Mouse (Mus musculus) stomach, postnatal 0 days (tissue): ENCODE data around the gene Fahd1. TPM values are rescaled to one million over a fixed set of nuclear protein-coding genes. Genes with fewer than 3 reads are reported as not detected.

Source experiments
- ATAC-seq: fragments of 200-750 bp; cut with Nextera tagmentation; 2 replicates; pipeline ENCODE4 v1.8.0; 2017; ENCODE audit not compliant: low FRiP score, low TSS enrichment
- DNase-seq: peaks from one replicate; pipeline ENCODE4 v3.0.0-alpha.2; 2016; ENCODE audit warnings: low spot score
- H3K27ac ChIP-seq: fragments of 300-500 bp; sonication (generic); replicated peaks from 2 replicates; pipeline ENCODE4 v1.5.1; 2014; ENCODE audit warnings: mild to moderate bottlenecking, control low read depth
- H3K27me3 ChIP-seq: fragments of 300-500 bp; sonication (generic); 2 replicates; pipeline ENCODE4 v1.6.1; 2014; ENCODE audit warnings: low read length; ENCODE audit not compliant: control insufficient read depth, insufficient read depth
- H3K36me3 ChIP-seq: fragments of 300-500 bp; sonication (generic); 2 replicates; pipeline ENCODE4 v1.6.1; 2014; ENCODE audit warnings: low read length, mixed read lengths; ENCODE audit not compliant: control insufficient read depth, insufficient read depth
- H3K4me1 ChIP-seq: fragments of 300-500 bp; sonication (generic); replicated peaks from 2 replicates; pipeline ENCODE4 v1.6.1; 2014; ENCODE audit warnings: antibody characterized with exemption; ENCODE audit not compliant: control insufficient read depth, insufficient read depth
- H3K4me2 ChIP-seq: fragments of 300-500 bp; sonication (generic); replicated peaks from 2 replicates; pipeline ENCODE4 v1.6.1; 2014; ENCODE audit warnings: low read depth, mild to moderate bottlenecking, control low read depth, moderate library complexity
- H3K4me3 ChIP-seq: fragments of 300-500 bp; sonication (generic); 2 replicates; pipeline ENCODE4 v1.5.1; 2014; ENCODE audit warnings: low read depth, low read length, control low read depth
- H3K9ac ChIP-seq: fragments of 300-500 bp; sonication (generic); 2 replicates; pipeline ENCODE4 v1.6.1; 2014; ENCODE audit warnings: mild to moderate bottlenecking, low read length, control low read depth, mixed read lengths
- H3K9me3 ChIP-seq: fragments of 300-500 bp; sonication (generic); 2 replicates; pipeline ENCODE4 v1.6.1; 2016; ENCODE audit warnings: low read length; ENCODE audit not compliant: control insufficient read depth
- CTCF ChIP-seq: IDR thresholded peaks from 2 replicates; pipeline ENCODE4 v1.5.1; 2016; ENCODE audit warnings: antibody characterized with exemption, low read depth, mild to moderate bottlenecking, moderate library complexity
- EP300 ChIP-seq: optimal IDR thresholded peaks from 2 replicates; pipeline ENCODE3; 2016; ENCODE audit warnings: antibody characterized with exemption
- WGBS: fragments of 180-500 bp; shearing (Covaris S2); extraction: QIAGEN DNeasy Blood & Tissue Kit; methylation state at CpG from one replicate; pipeline ENCODE4 v1.1.7; 2014; 5-methylcytosine and 5-hydroxymethylcytosine counted together
- polyA plus RNA-seq: library from polyadenylated mRNA; unstranded; fragments of >200 nt; fragmentation: Nextera tagmentation; extraction: Ambion mirVana; gene quantifications from 2 replicates; pipeline ENCODE4 v1.2.1, GENCODE M21; 2015

Fahd1 gene
- polyA plus RNA-seq, 1 experiment from 2014 or later = 24.1 TPM

GRCm38 (mm10) chr17:24878117-24878397 lies 27.9 kb upstream of the Fahd1 start:
- Histone ChIP-seq H3K4me1 (no peaks in the 10 kb centered on the region), H3K4me2 (peak overlapping the region; percentile 27; the same call in 1 of the 2 replicates), H3K9me3 (no peaks in the 10 kb centered on the region), H3K9ac (peak overlapping the region; percentile 53), H3K36me3 (peaks cover 4% of the 10 kb centered on the region; the same call in 1 of the 2 replicates), H3K4me3 (0 out of 2 replicates have a peak overlapping the region, but pooled peaks have one; percentile 2), H3K27me3 (no peaks in the 10 kb centered on the region), H3K27ac (peak overlapping the region; percentile 76)
- ATAC-seq (peak; percentile 74), DNase-seq (peak; percentile 80)
- 14% methylated on average over 5 of the region's 5 CpGs for WGBS
- TF ChIP-seq EP300 (no peak), CTCF (no peak)

- TF ChIP-seq CTCF = no peak
- no peak for TF ChIP-seq EP300
- DNase-seq = peak; percentile 46
- 30% methylated on average over 10 of the region's 10 CpGs for WGBS
- Histone ChIP-seq H3K4me3 (no peak overlapping the region), H3K27me3 (no peaks in the 10 kb centered on the region), H3K27ac (peak overlapping the region; percentile 76), H3K36me3 (no peaks in the 10 kb centered on the region), H3K4me1 (no peaks in the 10 kb centered on the region), H3K4me2 (peak overlapping the region; percentile 27; the same call in 1 of the 2 replicates), H3K9ac (peak overlapping the region; percentile 53), H3K9me3 (no peaks in the 10 kb centered on the region)
- peak; percentile 33 for ATAC-seq
Observed at GRCm38 (mm10) chr17:24877336-24878116, 27.4 kb upstream of the Fahd1 start.

- Histone ChIP-seq H3K4me1 (no peaks in the 10 kb centered on the region), H3K9ac (no peak overlapping the region), H3K27ac (no peak overlapping the region), H3K9me3 (no peaks in the 10 kb centered on the region), H3K27me3 (no peaks in the 10 kb centered on the region), H3K36me3 (no peaks in the 10 kb centered on the region), H3K4me3 (no peak overlapping the region), H3K4me2 (no peak overlapping the region)
- ATAC-seq (no peak), DNase-seq (no peak)
- TF ChIP-seq EP300 = no peak
- no peak for TF ChIP-seq CTCF
- 86% methylated on average over 8 of the region's 8 CpGs for WGBS
Observed at GRCm38 (mm10) chr17:24874989-24875388, 24.8 kb upstream of the Fahd1 start.

GRCm38 (mm10) chr17:24874405-24874745 lies 24.2 kb upstream of the Fahd1 start:
- DNase-seq (no peak), ATAC-seq (no peak)
- H3K36me3 ChIP-seq = no peaks in the 10 kb centered on the region
- no peaks in the 10 kb centered on the region for H3K27me3 ChIP-seq
- H3K27ac ChIP-seq = no peak overlapping the region
- no peak overlapping the region for H3K9ac ChIP-seq
- WGBS = 45% methylated on average over 1 of the region's 1 CpGs
- H3K4me2 ChIP-seq = no peak overlapping the region
- H3K4me3 ChIP-seq = no peak overlapping the region
- TF ChIP-seq EP300 (no peak), CTCF (no peak)
- no peaks in the 10 kb centered on the region for H3K9me3 ChIP-seq
- no peaks in the 10 kb centered on the region for H3K4me1 ChIP-seq

- ATAC-seq (no peak), DNase-seq (no peak)
- 52% methylated on average over 4 of the region's 4 CpGs for WGBS
- H3K9me3 ChIP-seq = no peaks in the 10 kb centered on the region
- H3K9ac ChIP-seq = no peak overlapping the region
- TF ChIP-seq EP300 = no peak
- H3K36me3 ChIP-seq = no peaks in the 10 kb centered on the region
- H3K27me3 ChIP-seq = no peaks in the 10 kb centered on the region
- H3K4me3 ChIP-seq = no peak overlapping the region
- H3K4me1 ChIP-seq = no peaks in the 10 kb centered on the region
- no peak overlapping the region for H3K27ac ChIP-seq
- H3K4me2 ChIP-seq = no peak overlapping the region
Observed at GRCm38 (mm10) chr17:24873695-24874404, 23.7 kb upstream of the Fahd1 start.

GRCm38 (mm10) chr17:24867914-24868313 lies 17.8 kb upstream of the Fahd1 start:
- no peaks in the 10 kb centered on the region for H3K4me1 ChIP-seq
- 0 out of 2 replicates have a peak, but pooled peaks cover 6% of the 10 kb centered on the region for H3K36me3 ChIP-seq
- H3K4me2 ChIP-seq = no peak overlapping the region
- 94% methylated on average over 10 of the region's 10 CpGs for WGBS
- ATAC-seq = no peak
- DNase-seq = no peak
- no peaks in the 10 kb centered on the region for H3K9me3 ChIP-seq
- no peak overlapping the region for H3K27ac ChIP-seq
- H3K9ac ChIP-seq = no peak overlapping the region
- TF ChIP-seq CTCF (no peak), EP300 (no peak)
- H3K4me3 ChIP-seq = no peak overlapping the region
- H3K27me3 ChIP-seq = no peaks in the 10 kb centered on the region
